Mouse (Mus musculus) hematopoietic stem cell, adult 5-6 weeks (primary cell): ENCODE data around the gene Tmod2. TPM values are rescaled to one million over a fixed set of nuclear protein-coding genes. Genes with fewer than 3 reads are reported as not detected.

ENCODE experiments used
- ATAC-seq, 2 experiments: fragments of 125-278 bp in 1 of 2; replicated peaks in 1 of 2; 2 replicates each; pipeline ENCODE4 v1.8.0; 2016 to 2017; ENCODE audit warnings: inconsistent platforms in 2 of 2, mild to moderate bottlenecking in 2 of 2, moderate number of reproducible peaks in 2 of 2, low read depth in 1 of 2, moderate TSS enrichment in 1 of 2; ENCODE audit not compliant: low FRiP score in 2 of 2, poor library complexity in 2 of 2, severe bottlenecking in 2 of 2, insufficient read depth in 1 of 2, low TSS enrichment in 1 of 2
- total RNA-seq: library from RNA; stranded (forward); fragments of 172-1452, 232-1000 nt; gene quantifications from 2 replicates; pipeline ENCODE4 v1.2.3, GENCODE M21; 2017

Gene Tmod2
- total RNA-seq, 1 experiment from 2014 or later: not detected

DNA sequence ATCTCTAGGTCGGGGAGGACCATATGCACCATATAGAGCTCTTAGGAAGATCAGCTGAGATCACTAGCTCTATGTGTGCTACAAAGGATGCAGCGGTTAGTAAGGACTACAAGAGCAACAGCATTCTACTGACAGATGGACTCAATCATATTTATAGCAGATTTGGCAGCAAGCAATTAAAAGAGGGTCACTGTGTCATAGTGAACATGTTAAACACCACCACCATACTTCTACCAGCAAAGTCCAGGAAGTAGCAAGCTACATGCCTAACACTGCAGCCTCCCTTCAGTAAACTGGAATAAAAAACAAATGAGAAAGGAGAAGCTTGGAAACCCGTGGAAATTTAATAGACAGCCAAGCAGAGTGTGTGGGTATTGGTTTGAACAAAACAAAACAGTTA is 5.4 kb upstream of the Tmod2 start:
- no peak for ATAC-seq

DNA sequence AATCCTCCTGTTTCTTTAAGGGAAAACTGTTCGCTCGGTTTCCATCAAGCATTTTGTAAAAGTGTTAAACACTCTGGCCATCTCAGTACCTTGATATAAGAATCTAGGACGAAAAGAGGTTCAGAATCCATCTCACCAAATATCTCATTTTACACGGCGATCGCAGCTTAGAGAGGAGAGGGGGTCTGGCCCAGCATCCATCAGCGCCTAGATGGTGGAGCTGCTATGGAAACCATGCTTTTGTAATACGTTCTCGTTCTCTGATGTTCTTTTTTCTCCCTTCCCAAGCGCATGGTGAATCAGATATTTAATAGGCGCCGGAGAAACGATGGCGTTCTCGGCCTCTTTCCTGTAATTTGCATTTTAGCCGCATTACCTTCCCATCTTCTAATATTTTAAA is 1.2 kb downstream of the Tmod2 start:
- no peak for ATAC-seq

DNA sequence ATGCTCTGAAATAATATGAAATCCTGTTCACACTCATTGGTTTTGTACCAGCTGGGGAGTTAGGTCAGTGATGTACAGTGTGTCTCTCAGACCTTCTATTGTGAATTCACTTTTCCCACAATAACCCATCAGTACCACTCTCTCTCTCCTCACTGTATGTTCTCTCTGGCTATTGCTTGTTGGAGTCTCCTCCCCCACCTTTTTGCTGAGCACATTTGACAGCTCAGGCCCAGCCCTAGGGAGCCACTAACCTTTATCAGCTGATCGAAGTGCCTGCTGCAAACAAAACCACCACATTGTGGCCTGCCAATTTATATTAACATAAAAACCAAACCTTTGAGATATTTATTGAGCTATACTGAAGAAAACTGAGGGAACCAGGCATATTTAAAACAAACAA is 1.6 kb downstream of the Tmod2 start:
- no peak for ATAC-seq

DNA sequence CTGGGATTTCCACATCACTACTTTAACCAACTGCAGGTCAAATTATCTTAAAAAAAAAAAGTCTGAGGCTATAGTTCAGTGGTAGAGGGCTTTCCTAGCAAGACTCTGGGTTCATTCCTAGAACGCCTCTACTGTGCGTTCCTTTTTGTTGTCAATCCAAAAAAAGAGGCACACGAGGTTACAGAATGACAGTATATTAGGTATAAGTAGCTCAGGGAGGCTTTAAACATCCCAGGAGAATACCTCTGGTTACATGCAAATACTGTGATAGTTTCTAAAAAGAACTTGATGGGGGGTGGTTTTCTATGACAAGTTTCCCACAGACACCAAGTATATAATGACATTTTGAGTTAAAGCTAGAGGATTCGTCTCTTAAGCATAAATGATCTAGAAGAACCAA is 3.6 kb downstream of the Tmod2 start:
- ATAC-seq: no peak

DNA sequence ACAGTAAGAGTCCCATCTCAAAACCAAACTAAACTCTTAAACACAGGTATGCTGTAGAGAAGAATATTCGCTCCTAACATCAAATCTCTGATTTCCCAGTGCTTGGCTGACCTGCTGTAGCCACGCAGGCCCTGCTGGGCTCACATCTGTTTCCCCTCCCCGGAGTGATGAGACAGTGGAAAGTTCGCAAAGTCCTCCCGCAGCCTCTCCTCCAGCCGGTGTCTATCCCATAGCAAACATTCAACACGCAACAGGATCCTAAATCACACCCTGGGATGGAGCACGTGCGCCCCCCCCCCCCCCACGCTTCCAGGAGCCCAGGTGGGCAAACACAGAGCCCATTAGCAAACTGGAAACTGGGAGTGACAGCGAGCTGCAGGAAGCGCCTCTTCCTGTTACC is 9.6 kb downstream of the Tmod2 start:
- no peak for ATAC-seq

DNA sequence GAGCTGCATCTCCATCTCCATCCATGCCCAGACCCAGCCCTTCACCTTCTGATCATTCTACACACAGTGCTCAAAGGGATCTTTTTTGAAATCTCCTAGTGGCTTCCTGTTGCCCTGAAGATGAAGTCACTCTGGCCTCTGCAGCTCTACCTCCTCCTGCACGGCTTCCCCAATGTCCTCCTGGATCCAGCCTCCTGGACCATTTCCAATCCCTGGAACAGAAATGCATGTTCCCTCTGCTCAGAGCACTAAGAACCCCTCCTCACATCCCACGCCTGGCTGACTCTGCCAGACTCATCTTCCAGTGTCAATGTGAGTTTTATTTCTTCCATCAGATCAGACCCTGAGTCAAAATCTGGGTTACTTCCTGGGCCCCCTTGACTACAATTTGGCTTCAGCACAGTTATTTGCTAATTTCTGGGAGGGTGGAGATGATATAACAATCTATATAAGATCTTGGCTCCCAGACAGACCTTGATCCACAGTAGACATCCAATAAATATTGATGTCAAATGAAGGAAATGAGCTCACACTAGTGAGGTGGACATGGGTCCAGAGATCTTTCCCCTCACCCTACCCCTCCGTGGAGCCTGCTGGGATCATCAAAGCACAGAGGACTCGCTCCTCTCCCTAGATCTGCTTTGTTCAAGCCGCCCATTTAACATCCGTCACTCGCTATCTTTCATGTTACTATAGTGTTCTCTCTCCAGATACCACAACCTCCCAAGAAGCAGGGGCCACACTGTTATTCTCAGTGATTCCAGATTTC is 10.8 kb downstream of the Tmod2 start:
- ATAC-seq: no peak

DNA sequence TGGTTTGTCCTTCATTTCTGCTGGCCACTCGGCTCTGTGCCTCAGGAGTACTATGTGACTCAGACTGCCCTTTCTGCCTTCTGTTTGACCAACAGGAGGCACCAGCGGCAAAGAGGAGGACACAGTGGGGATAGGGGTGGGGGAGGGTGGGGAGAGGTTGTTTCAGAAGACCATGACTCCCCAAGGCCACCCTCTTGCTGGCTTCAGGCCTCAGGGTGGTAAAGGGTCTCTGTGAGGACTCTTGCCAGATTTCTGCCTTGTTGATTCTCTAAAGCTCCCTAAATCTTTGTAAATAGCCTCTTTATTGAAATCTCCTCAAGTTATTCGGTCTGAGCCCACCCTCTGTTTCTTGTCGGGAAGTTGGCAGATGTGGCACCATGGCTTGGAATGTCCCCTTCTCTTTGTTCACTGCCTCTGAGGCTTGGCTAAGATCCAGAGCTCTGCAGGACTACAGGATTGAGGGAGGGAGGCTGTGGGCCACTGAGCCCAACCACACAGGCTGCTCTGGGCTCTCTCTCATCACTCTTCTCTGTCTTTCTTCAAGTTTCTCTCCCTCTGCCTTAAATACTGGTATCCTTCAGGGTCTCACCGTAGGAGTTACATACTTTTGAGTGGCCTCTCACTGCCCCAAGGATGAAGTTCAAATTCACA is 11.8 kb downstream of the Tmod2 start:
- ATAC-seq: no peak

DNA sequence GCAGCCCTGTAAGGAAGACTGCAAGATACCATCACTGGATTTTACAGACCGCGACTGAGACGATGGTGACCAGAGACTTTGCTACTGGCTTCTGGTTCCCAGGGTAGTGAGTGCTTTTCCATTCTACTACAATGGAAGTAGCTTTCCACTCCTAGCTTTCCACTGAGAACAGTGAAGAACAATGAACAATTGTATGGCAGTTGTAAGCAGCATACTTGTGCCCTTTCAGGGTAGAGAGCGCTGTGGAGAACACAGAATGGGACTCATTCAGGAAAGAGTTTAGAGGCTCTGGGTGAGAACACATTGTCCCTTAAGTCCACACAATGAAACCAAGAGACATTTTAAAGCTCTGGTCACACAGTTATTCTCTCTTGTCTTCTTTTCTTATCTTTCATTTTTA is 13.5 kb downstream of the Tmod2 start:
- no peak for ATAC-seq

DNA sequence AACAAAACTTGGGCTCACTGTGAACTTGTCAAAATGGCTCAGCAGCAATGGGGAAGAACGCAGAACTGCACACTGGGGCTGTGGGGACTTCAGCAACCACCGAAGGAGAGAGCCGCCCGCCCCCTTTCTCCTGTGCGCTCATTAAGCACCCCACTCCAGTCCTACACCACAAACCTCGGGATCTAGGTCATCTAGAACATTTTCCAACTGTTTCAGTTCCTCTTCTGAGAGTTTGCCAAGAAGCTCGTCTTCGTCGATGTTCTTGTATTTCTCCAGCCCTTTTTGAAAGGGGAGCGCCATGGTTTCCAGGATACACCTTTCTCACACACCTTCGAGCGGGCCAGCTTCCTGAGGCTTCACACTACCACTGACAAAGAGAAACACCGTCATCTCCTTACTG is 14.1 kb downstream of the Tmod2 start:
- no peak for ATAC-seq

DNA sequence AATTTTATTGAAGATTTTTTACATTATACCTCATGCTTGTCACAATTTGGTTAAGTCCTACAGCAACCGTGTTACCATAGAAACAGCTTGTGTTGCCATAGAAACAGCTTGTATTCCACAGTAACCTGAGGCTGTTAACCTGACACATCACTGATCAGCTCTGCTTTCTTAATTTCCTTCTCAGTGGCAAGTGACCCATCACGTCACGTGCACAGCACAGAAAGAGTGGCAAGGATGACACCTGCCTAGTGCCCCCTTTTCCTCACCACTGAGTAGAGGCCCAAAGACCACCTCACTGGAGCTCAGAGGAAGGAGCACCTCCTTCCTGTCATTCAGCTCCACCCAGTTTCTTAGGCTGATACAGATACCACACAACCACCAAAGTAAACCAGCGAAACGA is 17.6 kb downstream of the Tmod2 start:
- ATAC-seq: no peak

DNA sequence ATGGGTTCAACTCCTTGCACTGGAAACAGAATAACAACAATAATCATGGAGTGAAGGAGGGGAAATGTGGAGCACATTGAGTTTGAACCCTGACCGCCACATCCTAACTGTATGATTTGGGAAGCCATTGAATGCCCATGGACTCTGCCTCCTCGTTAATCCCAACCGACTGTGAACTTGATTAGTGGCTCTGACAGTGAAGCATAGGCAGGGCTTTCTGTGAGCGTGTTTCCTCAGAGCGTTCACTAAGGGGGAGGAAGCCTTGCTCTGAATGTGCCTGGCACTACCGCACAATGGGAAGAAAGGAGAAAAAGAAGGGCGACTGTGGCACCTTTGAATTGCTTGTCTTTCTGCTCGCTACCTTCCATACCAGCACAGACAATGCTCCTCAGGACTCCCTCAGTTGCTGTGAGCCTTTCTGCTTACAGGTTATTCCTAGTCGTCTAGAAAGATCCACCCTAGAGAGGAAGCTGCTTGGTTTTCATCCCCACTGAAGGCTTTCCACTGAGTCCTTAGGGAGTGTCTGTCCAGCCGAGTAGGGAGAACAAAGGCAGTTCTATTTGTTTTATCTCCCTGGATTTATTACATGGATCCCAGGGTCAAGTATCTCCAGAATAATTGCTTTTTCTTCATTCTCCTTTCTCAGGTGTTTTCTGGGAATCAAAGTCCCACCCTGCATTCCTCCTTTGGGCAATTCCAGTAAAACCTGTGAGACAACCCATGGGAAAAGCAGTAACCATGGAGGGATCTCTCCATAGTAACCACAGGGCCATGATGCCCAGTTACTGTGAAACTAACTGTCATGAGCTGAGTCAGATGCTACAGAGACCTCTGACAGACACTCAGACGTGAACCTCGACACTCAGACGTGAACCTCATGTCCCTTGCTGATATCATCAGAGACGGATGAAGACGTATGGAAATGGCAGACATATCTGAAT is 21.0 kb downstream of the Tmod2 start:
- ATAC-seq: no peak

DNA sequence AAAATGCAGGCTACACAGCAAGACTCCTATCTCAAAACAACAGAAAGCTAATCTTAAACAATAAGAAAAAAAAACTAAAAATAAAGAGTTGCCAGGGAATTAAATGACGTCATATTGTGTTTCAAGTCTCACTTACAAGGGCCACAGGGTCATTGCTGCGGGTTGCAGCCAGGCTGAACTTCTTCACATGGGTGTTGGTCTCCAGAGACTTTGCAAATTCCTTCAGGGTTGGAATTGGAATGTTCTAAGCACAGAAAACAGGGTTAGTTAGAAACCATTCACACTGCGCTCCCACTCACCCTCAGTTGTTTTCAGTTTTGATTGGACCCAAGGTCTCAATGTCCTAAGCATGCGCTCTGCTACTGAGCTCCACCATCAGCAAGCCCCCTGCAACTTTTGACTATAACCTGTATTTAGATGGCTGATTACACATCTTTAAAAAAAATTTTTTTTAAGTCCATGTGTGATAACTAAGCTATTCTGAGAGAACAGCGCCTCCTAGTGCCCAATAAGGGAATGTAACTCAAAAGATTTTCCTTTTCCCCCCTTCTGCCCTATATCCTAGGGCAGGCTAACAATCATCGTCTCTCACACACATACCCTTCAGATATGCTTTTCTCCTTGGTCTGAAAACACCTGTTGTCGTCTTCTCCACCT is 29.3 kb downstream of the Tmod2 start:
- ATAC-seq: peak; percentile 58 to 65; a peak in 3 of 4 replicates

DNA sequence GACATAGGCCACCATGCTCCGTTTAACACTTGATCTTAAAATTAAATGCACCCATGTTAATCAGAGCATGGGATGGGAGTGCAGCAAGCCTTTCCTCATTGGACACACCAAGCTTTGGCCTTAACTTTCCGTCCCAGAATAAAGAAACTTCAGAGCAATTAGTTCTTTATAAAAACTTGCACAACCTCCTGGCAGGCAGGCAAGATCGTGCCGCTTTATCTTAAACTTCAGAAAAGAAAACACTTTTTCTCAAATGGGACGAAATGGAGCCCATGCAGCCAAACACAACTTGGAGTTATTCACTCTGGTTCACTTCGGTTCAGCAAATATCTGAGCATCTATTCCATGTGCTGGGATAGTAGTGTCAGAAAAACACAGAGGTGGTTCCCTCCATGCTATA is 31.8 kb downstream of the Tmod2 start:
- no peak for ATAC-seq

DNA sequence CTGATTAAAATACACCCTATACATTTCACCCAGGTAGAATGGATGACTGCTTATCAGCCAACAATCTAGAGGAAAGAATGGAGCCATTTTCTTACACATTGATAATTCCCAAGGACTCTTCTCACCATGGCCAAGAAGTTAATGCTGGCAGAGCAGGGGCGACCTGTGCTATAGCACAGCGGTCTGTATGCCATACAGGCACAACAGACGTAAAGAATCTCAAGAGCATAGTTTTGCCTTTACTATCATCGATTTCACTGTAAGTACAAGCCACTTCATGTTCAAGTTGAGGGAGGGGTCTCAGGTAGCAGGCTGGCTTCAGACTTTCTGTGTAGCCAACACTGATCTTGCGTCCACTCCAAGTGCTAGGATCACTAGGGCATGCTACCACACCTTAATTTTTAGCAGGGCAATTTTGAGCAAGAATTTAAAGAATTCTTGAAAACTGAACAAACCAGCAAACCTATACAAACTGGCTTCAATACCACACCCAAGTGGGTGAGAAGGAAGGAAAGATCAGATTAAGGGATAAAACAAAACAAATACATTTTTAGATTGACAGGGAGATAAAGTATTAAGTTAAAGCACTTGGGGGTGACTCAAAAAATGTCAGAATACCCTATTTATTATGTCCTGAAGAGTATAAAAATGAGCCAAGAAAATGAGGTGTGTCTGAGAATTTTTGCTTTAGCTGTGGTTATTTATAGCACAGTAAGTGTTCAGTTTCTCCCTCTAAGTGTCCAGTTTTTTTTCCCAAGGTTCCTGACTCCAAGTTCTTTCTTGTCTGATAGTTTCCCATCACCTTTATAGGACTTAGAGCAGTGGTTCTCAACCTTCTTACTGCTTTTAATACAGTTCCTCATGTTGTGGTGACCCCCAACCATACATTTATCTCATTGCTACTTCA is 39.8 kb downstream of the Tmod2 start:
- no peak for ATAC-seq

DNA sequence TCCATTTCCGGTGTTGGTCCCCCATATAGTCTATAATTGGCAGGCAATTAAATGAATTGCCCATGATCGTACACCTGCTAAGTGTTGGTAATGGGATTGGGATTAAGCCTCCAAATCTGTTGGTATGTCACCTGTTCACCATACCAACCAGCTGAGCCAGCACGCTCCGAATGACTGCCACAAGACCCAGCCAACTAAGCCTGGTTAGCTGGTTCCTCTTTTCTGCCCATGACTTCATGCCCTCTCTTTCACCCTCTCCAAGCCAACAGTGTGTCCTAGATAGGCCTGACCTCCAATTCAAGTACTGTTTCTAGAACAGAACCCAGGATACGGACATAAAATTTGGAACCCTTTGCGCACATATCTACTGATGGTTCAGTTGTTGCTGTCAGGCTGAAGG is 42.7 kb downstream of the Tmod2 start:
- peak; percentile 78 to 91 for ATAC-seq

DNA sequence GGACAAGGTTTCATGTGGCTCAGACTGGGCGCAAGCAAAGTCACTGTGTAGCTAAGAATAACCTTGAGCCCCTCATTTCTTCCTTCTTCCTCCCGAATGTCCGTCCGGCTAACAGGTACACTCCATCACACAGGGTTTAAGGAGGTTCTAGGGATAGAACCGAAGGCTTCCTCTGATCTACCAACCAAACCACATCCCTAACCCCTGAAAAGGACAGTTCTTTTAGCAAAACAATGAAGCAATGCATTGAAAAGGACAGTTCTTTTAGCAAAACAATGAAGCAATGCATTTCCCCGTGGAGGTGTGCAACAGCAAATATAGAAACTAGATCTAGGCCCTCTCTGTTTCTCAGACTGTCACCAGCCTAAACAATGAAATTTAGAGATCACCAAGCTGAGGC is 46.2 kb downstream of the Tmod2 start:
- ATAC-seq: no peak

DNA sequence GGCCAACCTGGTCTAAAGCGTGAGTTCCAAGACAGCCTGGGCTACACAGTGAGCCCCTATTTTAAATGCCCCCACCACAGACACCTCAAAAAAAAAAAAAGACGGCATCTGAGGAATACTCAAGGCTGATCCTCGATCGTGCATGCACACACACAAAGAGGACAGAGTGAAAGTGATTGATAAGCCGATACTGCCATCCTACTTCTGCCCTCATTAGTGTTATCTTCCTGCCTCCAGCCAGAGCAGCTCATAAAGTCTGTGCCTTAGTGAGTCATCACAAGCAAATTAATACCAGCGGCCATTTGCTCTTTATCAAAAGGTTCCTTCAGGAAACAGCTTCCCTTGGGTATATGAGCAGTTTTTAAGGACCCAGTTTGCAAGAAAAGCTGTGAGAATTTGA is 47.5 kb downstream of the Tmod2 start:
- ATAC-seq: no peak
